Mouse (Mus musculus): ENCODE results near the gene Asap2.

The Asap2 gene

GRCm38 (mm10) chr12:21166884-21167575 is 176.8 kb downstream of the Asap2 start:
- DNase-seq (ENCODE audit: low read depth, low spot score): no peak

- no peak for DNase-seq (ENCODE audit: low read depth, low spot score)
Observed at GRCm38 (mm10) chr12:21167741-21168140, 177.5 kb downstream of the Asap2 start.

GRCm38 (mm10) chr12:21168149-21168548 is 177.9 kb downstream of the Asap2 start:
- DNase-seq (ENCODE audit: low read depth, low spot score): peak; percentile 53

GRCm38 (mm10) chr12:21171776-21172490 is 181.7 kb downstream of the Asap2 start:
- DNase-seq (ENCODE audit: low read depth, low spot score): no peak

- DNase-seq (ENCODE audit: low read depth, low spot score): peak; percentile 15
Observed at GRCm38 (mm10) chr12:21173847-21174412, 183.7 kb downstream of the Asap2 start.

- DNase-seq (ENCODE audit: low read depth, low spot score): no peak
Observed at GRCm38 (mm10) chr12:21176399-21176798, 186.1 kb downstream of the Asap2 start.

- no peak for DNase-seq (ENCODE audit: low read depth, low spot score)
Observed at GRCm38 (mm10) chr12:21177123-21177698, 187.0 kb downstream of the Asap2 start.

GRCm38 (mm10) chr12:21180091-21180490 is 189.8 kb downstream of the Asap2 start:
- DNase-seq (ENCODE audit: low read depth, low spot score): no peak

- DNase-seq (ENCODE audit: low read depth, low spot score): no peak
Observed at GRCm38 (mm10) chr12:21182786-21183185, 192.5 kb downstream of the Asap2 start.

GRCm38 (mm10) chr12:21183321-21183720 is 193.1 kb downstream of the Asap2 start:
- DNase-seq (ENCODE audit: low read depth, low spot score): no peak

- no peak for DNase-seq (ENCODE audit: low read depth, low spot score)
Observed at GRCm38 (mm10) chr12:21186145-21186544, 195.9 kb downstream of the Asap2 start.

GRCm38 (mm10) chr12:21188880-21189279 is 198.6 kb downstream of the Asap2 start:
- no peak for DNase-seq (ENCODE audit: low read depth, low spot score)

GRCm38 (mm10) chr12:21191546-21191945 is 201.3 kb downstream of the Asap2 start:
- DNase-seq (ENCODE audit: low read depth, low spot score): no peak

GRCm38 (mm10) chr12:21195497-21195896 is 205.2 kb downstream of the Asap2 start:
- DNase-seq (ENCODE audit: low read depth, low spot score): no peak

- DNase-seq (ENCODE audit: low read depth, low spot score): no peak
Observed at GRCm38 (mm10) chr12:21196420-21196819, 206.2 kb downstream of the Asap2 start.

GRCm38 (mm10) chr12:21200613-21201012 is 210.4 kb downstream of the Asap2 start:
- DNase-seq (ENCODE audit: low read depth, low spot score): no peak

- peak; percentile 67 for DNase-seq (ENCODE audit: low read depth, low spot score)
Observed at GRCm38 (mm10) chr12:21201485-21202269, 211.4 kb downstream of the Asap2 start.

- DNase-seq (ENCODE audit: low read depth, low spot score): peak; percentile 64
Observed at GRCm38 (mm10) chr12:21204701-21205312, 214.5 kb downstream of the Asap2 start.

- DNase-seq (ENCODE audit: low read depth, low spot score): no peak
Observed at GRCm38 (mm10) chr12:21205799-21206198, 215.5 kb downstream of the Asap2 start.

GRCm38 (mm10) chr12:21207422-21207821 is 217.2 kb downstream of the Asap2 start:
- DNase-seq (ENCODE audit: low read depth, low spot score): no peak

- DNase-seq (ENCODE audit: low read depth, low spot score): peak; percentile 22
Observed at GRCm38 (mm10) chr12:21208172-21208795, 218.0 kb downstream of the Asap2 start.

Data from brain, adult 2 months (tissue).